Mouse (Mus musculus) brain, embryonic 14.5 days (tissue): Measurements from ENCODE around the gene Gm28053. TPM values are rescaled to one million over a fixed set of nuclear protein-coding genes. Genes with fewer than 3 reads are reported as not detected.
A peak's percentile ranks its signal among the peaks of the same experiment; 100 is the strongest.

Experiments
- DNase-seq: peaks from one replicate; pipeline ENCODE4 v3.0.0-alpha.2; 2011; ENCODE audit warnings: low read depth
- CTCF ChIP-seq: fragments of 200-500 bp; IDR thresholded peaks from 2 replicates; pipeline ENCODE4 v1.5.1; 2012; ENCODE audit warnings: inconsistent platforms, mild to moderate bottlenecking, moderate library complexity, borderline replicate concordance; ENCODE audit not compliant: insufficient read depth, insufficient read length; ENCODE audit errors: extremely low read depth
- POLR2A ChIP-seq: fragments of 200-500 bp; IDR thresholded peaks from 2 replicates; pipeline ENCODE4 v1.6.1; 2012; ENCODE audit warnings: mild to moderate bottlenecking, inconsistent platforms, borderline replicate concordance; ENCODE audit not compliant: poor library complexity, insufficient read depth, insufficient read length, severe bottlenecking; ENCODE audit errors: extremely low read depth
- polyA plus RNA-seq: library from polyadenylated mRNA; depleted of rRNA; stranded (reverse); fragments of >200 nt; gene quantifications from 2 replicates; pipeline ENCODE4 v1.2.3, GENCODE M21; 2012

The Gm28053 gene
- polyA plus RNA-seq, 1 experiment: 0.40 TPM

DNA sequence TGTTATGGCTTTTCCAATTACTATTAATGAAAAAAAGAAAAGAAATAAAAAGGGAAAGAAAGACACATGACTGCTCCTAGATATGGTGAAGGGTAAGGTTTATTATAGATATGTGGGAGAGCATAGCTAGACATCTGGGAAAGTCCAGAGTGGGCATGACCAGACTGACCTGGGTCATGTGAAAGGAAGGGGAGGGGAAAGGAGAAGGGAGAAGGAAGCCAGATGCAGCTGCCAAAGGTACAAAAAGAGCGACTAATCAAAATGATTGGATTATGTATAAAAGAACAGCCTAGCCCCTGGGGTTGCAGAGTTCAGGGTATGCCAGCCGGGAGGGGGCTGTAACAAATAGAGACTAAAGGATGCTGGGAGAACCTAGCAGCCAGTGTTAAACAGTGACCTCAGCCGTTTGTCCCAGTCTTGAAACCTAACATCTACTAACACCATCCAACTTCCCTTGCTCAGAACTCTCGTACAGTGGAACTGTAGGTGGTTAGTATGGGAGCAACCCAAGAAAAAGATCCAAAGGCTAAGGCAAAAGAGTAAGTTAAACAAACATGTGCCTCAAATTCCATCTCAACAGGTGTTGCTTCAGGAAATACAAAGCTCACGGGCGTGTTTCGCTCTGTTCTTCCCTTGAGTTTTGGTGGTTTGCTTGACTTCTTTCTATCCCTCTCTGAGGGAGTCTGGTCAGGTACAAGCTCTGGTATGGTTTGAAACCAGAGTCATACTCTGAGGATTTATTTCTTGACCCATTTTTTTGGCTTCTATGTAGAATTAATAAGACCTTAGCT is 20.1 kb upstream of the Gm28053 start:
- no peak for DNase-seq
- TF ChIP-seq POLR2A: no peak

DNA sequence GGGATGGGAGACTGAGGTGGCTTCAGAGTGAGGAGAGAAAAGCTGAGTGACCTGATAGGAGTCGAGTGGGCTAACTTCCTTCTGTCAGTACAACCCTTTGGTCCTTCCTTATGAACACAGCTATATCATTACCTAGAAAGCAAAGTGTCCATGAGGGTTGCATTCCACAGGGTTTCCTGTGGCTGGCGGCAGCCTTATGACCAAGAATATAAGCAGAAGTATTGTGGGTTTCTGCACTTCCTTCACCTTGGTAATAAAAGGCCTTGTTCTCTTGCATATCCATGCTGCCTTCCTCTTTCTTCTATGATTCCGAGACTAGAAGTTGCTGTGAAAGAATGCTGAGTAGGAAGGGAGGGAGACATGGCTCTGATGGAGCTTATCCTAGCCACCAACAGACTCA is 19.5 kb upstream of the Gm28053 start:
- no peak for DNase-seq
- no peak for TF ChIP-seq CTCF
- no peak for TF ChIP-seq POLR2A

DNA sequence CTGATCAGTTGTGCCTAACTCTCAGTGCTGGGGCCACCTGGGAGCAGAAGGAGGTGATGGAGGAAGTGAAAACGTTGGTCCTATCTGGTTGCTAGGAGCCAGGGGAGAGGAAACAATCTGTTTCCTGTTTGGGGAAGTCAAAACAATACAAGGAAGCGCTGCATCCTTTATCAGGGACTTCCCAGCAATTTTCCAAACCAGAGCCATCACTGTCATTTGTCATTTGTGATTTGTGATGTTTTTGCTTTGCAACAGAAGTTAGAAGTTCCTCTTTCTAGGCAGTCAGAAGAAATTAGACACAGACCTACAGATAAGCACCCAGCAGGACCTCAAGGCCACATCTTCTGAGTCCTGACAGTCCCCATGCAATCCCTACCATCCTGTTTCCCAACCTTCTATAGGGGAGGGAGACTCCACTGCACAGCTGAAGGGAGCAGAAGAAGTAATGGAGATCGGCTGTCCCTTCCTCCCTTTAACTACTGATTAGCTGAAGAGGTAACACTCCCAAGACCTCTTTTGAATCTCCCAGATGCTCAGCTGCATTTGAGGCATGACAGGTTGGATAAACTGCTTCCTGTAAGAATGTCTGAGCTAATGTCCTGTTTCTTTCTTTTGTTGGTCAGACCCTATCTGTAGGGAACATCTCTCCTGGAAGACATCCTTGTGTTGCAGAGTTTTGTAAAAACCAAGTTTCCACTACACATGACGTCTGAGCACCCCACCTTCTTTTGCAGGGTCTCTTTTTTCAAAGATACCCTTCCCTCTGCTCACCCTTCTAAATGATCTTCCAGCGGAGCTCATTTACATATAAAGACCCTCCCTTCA is 17.9 kb upstream of the Gm28053 start:
- TF ChIP-seq POLR2A: no peak
- DNase-seq: no peak

DNA sequence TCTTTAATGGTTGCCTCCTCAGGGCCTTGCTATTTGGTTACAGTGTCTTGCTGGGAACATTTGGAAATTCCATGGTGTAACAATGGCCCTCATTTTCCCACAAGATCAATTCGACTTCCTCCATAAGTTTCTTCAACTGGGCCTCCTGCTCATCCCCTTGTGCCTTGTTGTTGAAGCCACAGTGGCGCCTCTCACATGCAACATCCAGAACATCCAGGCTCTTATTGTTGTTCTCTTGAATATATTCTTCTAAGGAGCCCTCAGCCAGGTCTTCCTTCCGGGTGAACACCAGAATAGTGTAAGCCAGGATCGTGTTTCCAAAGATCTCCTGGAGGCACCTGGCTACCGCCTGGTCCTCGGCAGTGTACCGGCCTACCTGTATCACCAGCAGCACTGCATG is 16.3 kb upstream of the Gm28053 start:
- TF ChIP-seq CTCF: no peak
- no peak for TF ChIP-seq POLR2A
- no peak for DNase-seq

DNA sequence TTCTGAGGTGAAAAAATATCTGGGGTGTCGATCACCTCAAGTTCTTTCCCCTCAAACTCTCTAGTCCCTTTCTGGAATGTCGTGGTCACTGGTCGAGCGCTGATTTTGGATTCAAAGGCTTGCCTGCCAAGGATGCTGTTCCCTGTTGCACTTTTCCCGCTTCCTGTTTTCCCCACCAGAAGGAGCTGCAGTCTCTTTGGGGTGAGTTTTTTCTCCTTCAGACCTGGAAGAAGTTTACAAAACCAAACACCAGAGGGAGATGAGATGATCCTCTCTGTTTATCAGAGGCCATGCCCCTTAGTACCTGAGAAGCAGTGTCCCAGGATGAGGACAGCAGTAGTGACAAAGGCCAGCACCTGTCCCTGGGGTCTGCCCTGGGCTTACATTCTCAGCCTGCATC is 15.8 kb upstream of the Gm28053 start:
- no peak for DNase-seq
- TF ChIP-seq POLR2A (no peak), CTCF (no peak)

DNA sequence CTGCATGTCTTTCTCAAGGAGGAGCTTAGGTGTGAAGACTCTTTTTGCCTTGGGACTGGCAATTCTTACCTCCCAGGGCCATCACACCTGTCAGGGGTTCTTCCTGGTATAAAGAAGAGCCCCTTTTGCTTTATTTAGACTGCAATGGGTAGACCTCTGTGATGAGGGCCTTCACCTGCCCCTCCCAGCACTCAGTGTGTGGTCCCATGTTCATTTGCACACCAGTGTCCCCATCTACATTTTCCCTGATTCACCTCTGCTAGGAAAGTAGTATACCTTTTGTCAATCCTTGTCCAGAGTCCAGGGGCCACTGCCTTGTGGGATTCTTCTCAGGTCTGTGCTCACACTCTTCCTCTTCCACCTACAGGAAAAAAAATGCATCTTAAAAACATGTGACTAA is 14.3 kb upstream of the Gm28053 start:
- DNase-seq: no peak
- TF ChIP-seq POLR2A (no peak), CTCF (no peak)

DNA sequence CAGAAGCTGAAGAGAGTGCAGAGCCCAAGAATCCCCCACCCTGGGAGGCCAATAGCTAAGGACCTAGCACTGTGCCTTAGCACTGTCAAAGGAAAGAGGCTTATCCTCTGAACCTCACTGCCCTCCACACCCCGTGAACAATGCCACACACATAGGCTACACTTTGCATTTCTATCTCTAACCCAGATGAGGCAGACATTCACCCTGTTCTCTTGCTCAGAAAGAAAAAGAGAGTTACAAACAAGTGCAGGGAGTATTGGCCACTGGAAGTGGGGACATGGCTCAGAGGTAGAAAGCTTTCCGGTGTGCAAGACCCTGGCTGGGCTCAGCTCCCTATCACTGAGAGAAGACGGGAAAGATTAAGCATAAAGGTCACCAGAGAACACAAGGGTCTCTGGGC is 12.3 kb upstream of the Gm28053 start:
- no peak for DNase-seq
- TF ChIP-seq POLR2A (no peak), CTCF (no peak)

DNA sequence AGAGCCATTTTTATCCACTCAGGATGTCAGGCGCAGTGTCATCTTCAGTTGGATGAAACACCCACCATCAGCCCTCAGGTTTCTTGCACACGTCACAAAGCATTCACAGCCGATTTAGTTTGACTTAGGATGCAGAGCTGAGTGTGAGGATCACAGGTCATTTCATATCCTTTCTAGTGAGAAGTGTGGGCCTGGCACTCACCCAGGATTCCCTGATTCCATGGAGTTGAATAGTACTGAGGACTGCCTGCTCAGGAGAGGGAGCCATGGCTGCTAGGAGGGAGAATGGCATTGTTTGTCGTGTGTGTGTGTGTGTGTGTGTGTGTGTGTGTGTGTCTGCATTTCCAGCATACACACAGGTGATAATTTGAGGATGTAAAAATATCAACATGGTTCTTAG is 1.9 kb downstream of the Gm28053 start:
- TF ChIP-seq POLR2A (no peak), CTCF (no peak)

DNA sequence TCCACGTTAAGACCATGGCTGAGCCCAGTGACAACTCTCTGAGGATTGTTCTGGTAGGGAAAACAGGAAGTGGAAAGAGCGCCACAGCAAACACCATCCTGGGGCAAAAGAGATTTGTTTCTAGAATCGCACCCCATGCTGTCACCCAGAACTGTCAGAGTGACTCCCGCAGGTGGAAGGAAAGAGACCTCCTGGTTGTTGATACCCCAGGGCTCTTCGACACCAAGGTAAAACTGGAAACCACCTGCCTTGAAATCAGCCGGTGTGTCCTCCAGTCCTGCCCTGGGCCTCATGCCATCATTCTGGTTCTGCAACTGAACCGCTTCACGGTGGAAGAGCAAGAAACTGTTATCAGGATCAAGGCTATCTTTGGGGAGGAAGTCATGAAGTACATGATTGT is 5.1 kb downstream of the Gm28053 start:
- DNase-seq: no peak
- TF ChIP-seq POLR2A (no peak), CTCF (no peak)

More for the DNA sequence above, 1.9 kb downstream of the Gm28053 start:
- DNase-seq: no peak

DNA sequence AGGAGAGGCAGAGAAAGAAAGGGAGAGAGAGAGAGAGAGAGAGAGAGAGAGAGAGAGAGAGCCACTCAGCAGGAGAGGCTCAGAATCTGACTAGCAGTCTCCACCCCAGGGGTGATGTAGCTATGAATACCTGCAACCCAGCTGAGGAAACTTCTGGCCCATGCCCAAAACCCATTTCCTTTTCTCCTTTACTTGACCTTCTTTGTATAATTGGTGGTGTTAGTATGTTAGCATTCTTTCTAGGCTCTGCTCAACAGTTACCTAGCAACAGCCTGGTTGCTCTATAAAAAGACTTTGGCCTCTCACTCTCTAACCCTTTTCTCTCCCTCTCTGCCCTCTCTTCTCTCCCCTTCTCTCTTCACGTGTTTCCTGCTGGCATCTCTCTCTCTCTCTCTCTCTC is 7.1 kb downstream of the Gm28053 start:
- no peak for TF ChIP-seq POLR2A
- no peak for TF ChIP-seq CTCF

DNA sequence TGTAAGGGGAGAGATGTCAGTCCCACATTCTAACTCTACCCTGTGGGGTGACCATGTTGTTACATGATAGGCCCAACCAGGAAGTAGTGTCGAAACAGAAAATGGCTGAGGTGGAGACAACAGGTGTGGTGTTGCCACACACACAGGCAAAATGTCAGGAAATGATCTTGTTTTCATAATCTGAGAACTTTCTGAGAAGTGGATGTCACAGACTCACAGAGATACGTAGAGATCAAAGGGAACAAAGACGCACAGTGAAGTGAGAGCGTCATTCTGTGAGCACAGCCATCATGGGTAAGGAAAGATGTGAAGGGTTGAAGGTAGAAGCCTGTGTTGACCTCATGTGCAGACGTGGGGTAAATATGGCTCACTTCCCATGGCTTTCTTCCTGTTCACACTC is 9.4 kb downstream of the Gm28053 start:
- no peak for TF ChIP-seq CTCF
- no peak for TF ChIP-seq POLR2A
- DNase-seq: no peak

More for the DNA sequence above, 7.1 kb downstream of the Gm28053 start:
- DNase-seq: peak; percentile 70

DNA sequence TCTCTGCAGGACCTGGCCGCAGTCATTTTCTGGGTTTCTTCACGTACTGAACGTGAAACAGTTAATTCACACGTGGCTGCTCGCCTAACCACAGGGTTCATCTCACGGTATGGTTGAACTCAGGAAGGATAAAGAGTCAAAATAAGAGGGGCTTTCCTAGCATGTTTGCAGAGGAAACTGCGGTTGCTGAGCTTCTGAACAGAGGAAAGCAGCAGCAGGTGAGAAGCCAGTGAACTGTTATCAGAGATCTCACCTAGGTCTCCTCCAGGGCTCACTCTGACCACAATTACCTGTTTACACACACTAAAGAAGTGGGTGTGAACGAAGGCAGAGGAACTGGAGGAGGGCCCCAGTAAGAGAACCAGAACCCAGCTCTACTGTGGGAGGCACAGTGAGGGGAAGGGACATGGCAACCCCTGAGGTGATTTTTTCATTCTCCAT is 14.5 kb downstream of the Gm28053 start:
- no peak for DNase-seq
- TF ChIP-seq POLR2A (no peak), CTCF (no peak)
